Mouse (Mus musculus) stomach, embryonic 14.5 days (tissue): ENCODE data around the gene Baiap2. TPM values are rescaled to one million over a fixed set of nuclear protein-coding genes. Genes with fewer than 3 reads are reported as not detected.

Experiments
- ATAC-seq: fragments of 200-750 bp; cut with Nextera tagmentation; 2 replicates; pipeline ENCODE4 v1.8.0; 2017; ENCODE audit warnings: low read depth, moderate TSS enrichment; ENCODE audit not compliant: insufficient number of reproducible peaks, insufficient read depth, low FRiP score
- H3K27ac ChIP-seq: fragments of 300-500 bp; sonication (generic); 2 replicates; pipeline ENCODE4 v1.5.1; 2014; ENCODE audit warnings: mild to moderate bottlenecking, low read length, moderate library complexity, mixed read lengths
- H3K27me3 ChIP-seq: fragments of 300-500 bp; sonication (generic); 2 replicates; pipeline ENCODE4 v1.6.1; 2014; ENCODE audit warnings: low read length, control low read depth, mixed read lengths; ENCODE audit not compliant: control insufficient read depth, insufficient read depth
- H3K36me3 ChIP-seq: fragments of 300-500 bp; sonication (generic); 2 replicates; pipeline ENCODE4 v1.6.1; 2014; ENCODE audit warnings: mild to moderate bottlenecking, control low read depth, low read length, moderate library complexity, mixed read lengths; ENCODE audit not compliant: control insufficient read depth, insufficient read depth
- H3K4me1 ChIP-seq: fragments of 300-500 bp; sonication (generic); 2 replicates; pipeline ENCODE4 v1.6.1; 2014; ENCODE audit warnings: low read length, control low read depth, mixed read lengths; ENCODE audit not compliant: control insufficient read depth, insufficient read depth
- H3K4me2 ChIP-seq: fragments of 300-500 bp; sonication (generic); replicated peaks from 2 replicates; pipeline ENCODE4 v1.6.1; 2014; ENCODE audit warnings: low read depth, low read length, control low read depth
- H3K4me3 ChIP-seq: fragments of 300-500 bp; sonication (generic); 2 replicates; pipeline ENCODE4 v1.5.1; 2014; ENCODE audit warnings: low read depth, low read length, control low read depth
- H3K9ac ChIP-seq: fragments of 300-500 bp; sonication (generic); replicated peaks from 2 replicates; pipeline ENCODE4 v1.6.1; 2014; ENCODE audit warnings: low read depth, mild to moderate bottlenecking, control low read depth, low read length, moderate library complexity, mixed read lengths
- H3K9me3 ChIP-seq: fragments of 300-500 bp; sonication (generic); 2 replicates; pipeline ENCODE4 v1.6.1; 2016; ENCODE audit warnings: low read depth, low read length, control low read depth; ENCODE audit not compliant: control insufficient read depth
- WGBS: fragments of 180-500 bp; shearing (Covaris S2); extraction: QIAGEN DNeasy Blood & Tissue Kit; methylation state at CpG from one replicate; pipeline ENCODE4 v1.1.7; 2014; 5-methylcytosine and 5-hydroxymethylcytosine counted together
- polyA plus RNA-seq: library from polyadenylated mRNA; unstranded; fragments of >200 nt; fragmentation: Nextera tagmentation; extraction: Ambion mirVana; gene quantifications from 2 replicates; pipeline ENCODE4 v1.2.1, GENCODE M21; 2014

The Baiap2 gene
- polyA plus RNA-seq, 1 experiment from 2014 or later, result 28.0 TPM

DNA sequence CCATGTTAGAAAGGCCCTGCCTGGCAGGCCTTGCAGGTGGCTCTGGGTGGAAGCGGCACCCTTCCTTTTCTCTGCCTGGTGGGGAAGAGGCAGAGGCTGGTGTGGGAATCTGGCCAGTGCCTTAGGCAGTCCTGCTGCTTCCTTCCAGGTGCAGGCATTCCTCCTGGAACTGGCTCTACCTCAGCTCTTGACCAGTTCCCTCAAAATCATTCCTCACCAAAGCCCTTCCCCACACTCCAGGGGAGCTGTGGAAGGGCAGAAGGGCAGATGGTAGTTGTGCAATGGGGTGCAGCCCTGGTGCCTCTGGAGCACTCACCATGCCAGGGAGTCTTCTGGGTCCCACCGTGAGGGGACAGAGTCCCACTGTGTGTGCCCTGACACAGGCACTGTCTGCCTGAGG is 6.1 kb upstream of the Baiap2 start:
- H3K36me3 ChIP-seq, result no peaks in the 10 kb centered on the region
- WGBS, result 75% methylated on average over 2 of the region's 2 CpGs
- peaks cover 55% of the 10 kb centered on the region for H3K4me1 ChIP-seq
- H3K27ac ChIP-seq, result peak overlapping the region; percentile 78; the same call in 1 of the 2 replicates
- no peak for ATAC-seq
- no peaks in the 10 kb centered on the region for H3K9me3 ChIP-seq
- no peak overlapping the region for H3K4me3 ChIP-seq
- H3K9ac ChIP-seq, result no peak overlapping the region
- no peak overlapping the region for H3K4me2 ChIP-seq
- H3K27me3 ChIP-seq, result no peaks in the 10 kb centered on the region

DNA sequence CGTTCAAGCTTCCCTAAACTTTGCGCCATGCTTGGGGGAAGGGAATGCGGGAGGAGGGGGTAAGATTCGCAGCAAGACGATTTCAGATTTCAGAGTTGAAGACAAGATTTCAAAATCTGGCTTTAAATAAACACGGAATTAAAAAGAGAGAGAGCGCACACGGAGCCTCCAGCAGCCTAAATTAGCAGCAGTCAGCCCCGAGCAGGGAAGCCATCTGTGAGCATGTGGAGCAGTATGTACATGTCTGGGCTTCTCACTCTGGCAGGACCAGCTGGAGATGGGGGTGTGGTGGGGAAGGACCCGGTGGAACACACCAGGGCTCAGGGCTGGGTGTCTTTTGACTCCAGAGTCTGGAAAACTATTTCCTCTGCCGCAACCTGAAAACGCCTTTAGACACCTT is 5.3 kb upstream of the Baiap2 start:
- H3K36me3 ChIP-seq, result no peaks in the 10 kb centered on the region
- H3K4me2 ChIP-seq, result peak overlapping the region; percentile 20; the same call in 1 of the 2 replicates
- H3K27me3 ChIP-seq, result no peaks in the 10 kb centered on the region
- WGBS, result 31% methylated on average over 12 of the region's 12 CpGs
- H3K27ac ChIP-seq, result peak overlapping the region; percentile 78
- H3K4me3 ChIP-seq, result no peak overlapping the region
- no peak for ATAC-seq
- H3K9me3 ChIP-seq, result no peaks in the 10 kb centered on the region
- H3K9ac ChIP-seq, result peak overlapping the region; percentile 6; the same call in 1 of the 2 replicates
- H3K4me1 ChIP-seq, result peaks cover 59% of the 10 kb centered on the region

DNA sequence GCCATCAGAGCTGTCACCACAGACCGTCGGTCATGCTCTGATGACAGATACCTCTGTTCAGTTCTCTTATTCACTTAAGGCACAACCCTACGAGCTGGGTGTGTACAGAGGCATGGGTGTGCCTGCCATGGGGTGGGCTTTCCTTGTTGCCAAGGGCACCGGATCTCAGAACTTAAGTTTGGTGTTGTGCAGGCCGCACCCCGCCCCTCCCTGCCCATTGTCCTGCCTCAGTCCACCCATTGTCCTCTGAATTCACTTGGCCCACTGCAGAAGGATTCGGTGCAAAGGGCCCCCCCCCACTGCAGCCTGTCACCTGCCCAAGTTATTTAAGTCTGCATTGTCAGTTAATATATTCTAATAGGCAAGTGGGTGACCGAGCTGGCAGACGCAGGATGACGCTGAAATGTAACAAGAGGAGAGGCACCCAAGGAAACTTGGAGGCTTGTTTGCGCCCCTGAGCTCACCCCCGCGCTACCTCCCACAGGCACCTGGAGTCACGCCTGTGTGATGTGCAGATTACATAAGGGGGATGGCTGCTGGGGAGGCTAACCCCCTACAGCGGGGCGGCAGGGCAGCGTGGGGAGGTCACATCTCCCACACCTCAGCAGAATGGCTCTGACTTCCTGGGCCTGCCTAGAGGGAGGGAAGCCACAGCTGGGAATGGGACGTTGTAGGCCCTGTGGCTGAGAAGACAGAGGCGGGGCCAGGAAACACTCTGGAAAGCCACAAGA is 4.6 kb upstream of the Baiap2 start:
- 54% methylated on average over 19 of the region's 19 CpGs for WGBS

DNA sequence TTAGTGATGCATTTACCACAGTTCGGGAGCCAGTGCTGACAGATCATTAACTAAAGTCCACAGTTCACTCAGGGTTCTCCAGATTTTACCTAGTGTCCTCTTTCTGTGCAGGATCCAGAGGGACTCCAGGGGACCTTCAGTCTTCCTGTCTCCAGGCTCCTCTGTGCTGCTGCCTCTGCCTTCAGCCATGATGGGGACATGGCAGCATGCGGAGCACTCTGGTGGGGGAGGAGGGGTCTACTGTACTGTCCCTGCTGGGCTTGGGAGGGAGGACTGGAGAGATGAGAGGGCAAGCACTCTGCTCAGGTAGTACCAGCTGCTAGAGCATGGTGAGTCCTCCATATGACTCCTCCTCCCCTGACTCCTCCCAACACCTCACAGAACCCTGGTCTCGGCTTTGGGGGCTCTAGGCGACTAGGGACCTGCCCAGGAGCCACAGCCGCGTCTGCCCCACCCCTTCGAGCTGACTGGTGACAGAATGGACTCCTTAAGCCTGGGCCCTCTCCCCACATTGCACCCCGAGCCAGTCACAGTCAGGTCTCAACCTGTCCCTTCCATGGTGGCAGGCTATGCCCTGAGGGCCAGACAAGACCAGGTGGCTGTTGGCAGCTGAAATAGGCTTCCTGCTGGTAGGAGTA is 3.4 kb upstream of the Baiap2 start:
- Histone ChIP-seq H3K9me3 (no peaks in the 10 kb centered on the region), H3K4me1 (peaks cover 65% of the 10 kb centered on the region), H3K4me2 (peak overlapping the region; percentile 14; the same call in 1 of the 2 replicates), H3K36me3 (no peaks in the 10 kb centered on the region), H3K27ac (peak overlapping the region; percentile 78; the same call in 1 of the 2 replicates), H3K27me3 (no peaks in the 10 kb centered on the region), H3K9ac (no peak overlapping the region), H3K4me3 (no peak overlapping the region)
- ATAC-seq, result no peak
- 51% methylated on average over 8 of the region's 8 CpGs for WGBS

More for the DNA sequence above, 4.6 kb upstream of the Baiap2 start:
- H3K4me3 ChIP-seq, result no peak overlapping the region
- no peaks in the 10 kb centered on the region for H3K36me3 ChIP-seq
- no peaks in the 10 kb centered on the region for H3K9me3 ChIP-seq
- ATAC-seq, result no peak
- 0 out of 2 replicates have a peak overlapping the region, but pooled peaks have one; percentile 6 for H3K9ac ChIP-seq
- H3K27ac ChIP-seq, result peak overlapping the region; percentile 78
- peaks cover 59% of the 10 kb centered on the region for H3K4me1 ChIP-seq
- peak overlapping the region; percentile 20; the same call in 1 of the 2 replicates for H3K4me2 ChIP-seq
- H3K27me3 ChIP-seq, result no peaks in the 10 kb centered on the region

DNA sequence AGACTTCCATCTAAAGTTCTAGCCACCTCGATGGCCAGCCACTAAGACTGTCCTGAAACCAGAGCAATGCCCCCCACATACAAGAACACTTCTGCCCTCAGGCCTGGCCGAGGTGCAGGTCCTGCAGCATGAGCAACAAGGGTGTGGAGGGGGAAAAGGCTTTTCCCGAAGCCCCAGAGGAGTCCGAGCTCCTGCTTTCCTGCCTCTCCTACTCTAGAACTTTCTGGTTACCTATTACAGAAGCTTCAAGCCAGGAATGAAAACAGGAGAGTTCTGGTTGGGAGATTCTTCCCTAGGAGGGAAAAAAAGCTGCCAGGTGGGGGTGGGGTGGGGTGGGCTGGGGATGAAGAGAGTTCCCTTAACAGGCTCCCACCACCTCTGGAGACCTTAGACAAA is 2.9 kb upstream of the Baiap2 start:
- no peak for ATAC-seq
- H3K9me3 ChIP-seq, result no peaks in the 10 kb centered on the region
- H3K36me3 ChIP-seq, result no peaks in the 10 kb centered on the region
- no peaks in the 10 kb centered on the region for H3K27me3 ChIP-seq
- H3K4me3 ChIP-seq, result no peak overlapping the region
- H3K4me2 ChIP-seq, result no peak overlapping the region
- peaks cover 68% of the 10 kb centered on the region for H3K4me1 ChIP-seq
- WGBS, result 67% methylated on average over 4 of the region's 4 CpGs
- no peak overlapping the region for H3K9ac ChIP-seq
- H3K27ac ChIP-seq, result peak overlapping the region; percentile 58; the same call in 1 of the 2 replicates

DNA sequence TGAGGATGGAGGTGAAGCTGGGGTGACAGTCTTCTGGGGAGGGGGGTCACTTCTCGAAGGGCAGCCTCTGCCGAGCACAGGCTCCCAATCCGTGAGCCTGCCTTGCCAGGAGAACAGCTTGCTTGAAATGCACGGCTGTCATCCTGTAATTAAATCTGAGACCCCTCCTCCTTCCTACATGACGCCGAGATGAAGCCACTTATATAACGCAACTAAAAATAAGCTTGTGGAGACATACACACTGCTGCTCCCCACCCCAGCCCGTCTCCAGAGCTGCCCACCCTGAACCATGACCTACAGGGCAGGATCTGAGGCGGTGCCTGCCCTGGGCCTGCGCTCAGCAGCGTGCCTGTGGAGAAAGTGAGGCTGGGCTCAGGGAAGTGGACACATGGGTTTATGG is 2.4 kb upstream of the Baiap2 start:
- H3K27ac ChIP-seq, result no peak overlapping the region; the same call in 1 of the 2 replicates
- ATAC-seq, result no peak
- 57% methylated on average over 11 of the region's 11 CpGs for WGBS
- H3K4me2 ChIP-seq, result no peak overlapping the region
- no peak overlapping the region for H3K4me3 ChIP-seq
- H3K4me1 ChIP-seq, result peaks cover 71% of the 10 kb centered on the region
- no peaks in the 10 kb centered on the region for H3K9me3 ChIP-seq
- H3K9ac ChIP-seq, result no peak overlapping the region
- H3K27me3 ChIP-seq, result no peaks in the 10 kb centered on the region
- H3K36me3 ChIP-seq, result no peaks in the 10 kb centered on the region

DNA sequence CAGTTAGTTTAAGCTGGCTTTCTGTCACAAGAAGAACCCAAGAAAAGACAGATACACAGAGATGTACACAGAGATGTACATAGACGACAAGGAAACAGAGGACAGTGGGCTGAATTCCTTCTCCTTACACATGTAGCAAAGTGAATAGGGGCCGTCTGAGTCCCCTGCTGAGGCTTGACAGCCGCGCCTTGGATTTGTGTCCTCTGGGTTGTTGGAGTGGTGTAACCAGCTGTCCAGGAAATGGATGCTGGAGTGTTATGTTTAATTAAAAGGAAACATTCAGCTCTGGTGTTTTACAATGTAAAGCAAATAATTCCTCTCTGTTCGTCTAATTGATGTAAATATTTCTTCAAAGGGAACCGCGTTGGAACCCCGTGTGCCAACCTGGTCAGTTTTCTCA is 769 bp upstream of the Baiap2 start:
- Histone ChIP-seq H3K27ac (no peak overlapping the region; the same call in 1 of the 2 replicates), H3K27me3 (no peaks in the 10 kb centered on the region), H3K4me3 (peak overlapping the region; percentile 76), H3K4me1 (peaks cover 64% of the 10 kb centered on the region), H3K9ac (0 out of 2 replicates have a peak overlapping the region, but pooled peaks have one; percentile 11), H3K9me3 (no peaks in the 10 kb centered on the region), H3K36me3 (no peaks in the 10 kb centered on the region), H3K4me2 (peak overlapping the region; percentile 35)
- ATAC-seq, result no peak
- WGBS, result 5% methylated on average over 8 of the region's 8 CpGs

DNA sequence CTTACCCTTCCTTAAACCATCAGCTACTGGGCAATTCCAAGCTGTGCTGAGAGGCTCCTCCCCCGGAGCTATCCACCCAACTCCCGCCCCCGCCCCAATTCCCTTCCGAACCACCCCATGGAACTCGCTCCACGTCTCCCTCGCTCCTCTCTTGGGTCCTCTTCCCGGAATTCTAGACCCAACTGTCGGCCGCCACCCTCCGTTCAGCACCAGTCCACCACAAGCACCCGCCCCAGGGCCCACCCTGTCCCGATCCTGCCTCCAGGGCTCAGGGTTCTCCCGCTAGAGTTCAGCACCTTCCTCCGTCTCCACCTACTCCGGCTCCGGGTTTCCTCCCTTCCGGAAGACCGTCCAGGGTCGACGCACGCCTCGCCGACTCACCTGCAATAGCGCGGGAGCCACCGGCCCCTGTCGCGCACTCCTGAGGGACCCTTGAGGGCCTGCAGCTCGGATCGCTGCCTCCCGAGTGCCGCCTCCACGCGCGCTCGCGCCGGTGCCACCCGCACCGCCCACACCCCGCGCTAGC is 299 bp upstream of the Baiap2 start:
- no peaks in the 10 kb centered on the region for H3K9me3 ChIP-seq
- H3K36me3 ChIP-seq, result no peaks in the 10 kb centered on the region
- WGBS, result under 1% methylated on average over 42 of the region's 43 CpGs
- peak overlapping the region; percentile 76 for H3K4me3 ChIP-seq
- no peaks in the 10 kb centered on the region for H3K27me3 ChIP-seq
- peak overlapping the region; percentile 80; the same call in 1 of the 2 replicates for H3K27ac ChIP-seq
- peak overlapping the region; percentile 35 for H3K4me2 ChIP-seq
- ATAC-seq, result peak; percentile 59
- H3K9ac ChIP-seq, result peak overlapping the region; percentile 23
- H3K4me1 ChIP-seq, result peaks cover 59% of the 10 kb centered on the region
